In the genomic region with DNA sequence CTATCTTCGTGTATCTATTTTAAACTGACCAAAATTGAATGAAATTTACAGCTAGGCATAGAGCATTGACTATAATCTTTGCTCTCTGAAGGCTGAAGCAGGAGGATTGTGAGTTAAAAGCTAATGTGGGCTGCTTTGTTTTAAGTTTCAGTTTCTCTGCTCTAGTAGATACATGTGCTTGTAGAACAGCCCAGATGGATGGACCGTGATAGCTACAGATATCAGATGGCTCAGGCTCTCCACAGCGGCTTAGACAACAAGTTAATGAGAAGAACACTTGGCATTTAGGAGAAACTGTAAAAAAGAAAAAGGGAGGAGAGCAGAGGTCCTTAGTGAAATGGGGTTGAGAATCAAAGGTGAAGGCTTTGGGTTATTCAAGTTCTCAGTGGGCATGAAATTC, we compare ENCODE assay signal across 40 mouse cellular contexts. TPM values are rescaled to one million over a fixed set of nuclear protein-coding genes. Genes with fewer than 3 reads are reported as not detected.
DNase-seq lines count a peak whose midpoint lies in the region; ATAC-seq and TF ChIP-seq lines count a peak whose summit lies in the region.
"Had no signal": no experiment of that assay in that cellular context is flagged by ENCODE, and none has a peak within 500 bp of the region (broad histone marks: within the 10 kb centered on the region; RNA-seq: fewer than 3 reads in every experiment).

No protein-coding gene starts in this region.

- H3K4me1 ChIP-seq in CH12.LX (ENCODE audit: control insufficient read depth in 1 of 2, insufficient read depth in 2 of 2), result no peaks in the 10 kb centered on the region
- H3K4me1 ChIP-seq in liver, embryonic 11.5 days (replicated peaks; ENCODE audit: control insufficient read depth, insufficient read depth, low read length), result peaks cover 5% of the 10 kb centered on the region
- H3K4me1 ChIP-seq in liver, embryonic 16.5 days (ENCODE audit: control insufficient read depth, low read depth, low read length), result peaks cover 13% of the 10 kb centered on the region
- no peaks in the 10 kb centered on the region for H3K4me1 ChIP-seq in forebrain, embryonic 12.5 days
- no peaks in the 10 kb centered on the region; the same call in 1 of the 2 replicates for H3K4me1 ChIP-seq in forebrain, embryonic 11.5 days (replicated peaks; ENCODE audit: control insufficient read depth, insufficient read depth, low read length)
- H3K4me1 ChIP-seq: heart, embryonic 13.5 days; hindbrain, embryonic 10.5 days; hindbrain, embryonic 15.5 days; limb, embryonic 10.5 days; limb, embryonic 15.5 days; lung, embryonic 15.5 days; midbrain, embryonic 15.5 days; neural tube, embryonic 15.5 days; stomach, embryonic 15.5 days had no signal

- TF ChIP-seq CTCF in CH12.LX (conservative IDR thresholded peaks at IDR 0.05 in 1 of 2, IDR thresholded peaks at IDR 0.05 in 1 of 2; ENCODE audit: low read depth in 2 of 2, low read length in 2 of 2), result no peak

- 0 out of 2 replicates have a peak, but pooled peaks have one; percentile 25 for TF ChIP-seq POLR2A in CH12.LX (IDR thresholded peaks at IDR 0.05; ENCODE audit: low read depth, low read length)

- no peaks in the 10 kb centered on the region for H3K9me3 ChIP-seq in CH12.LX (replicated peaks; ENCODE audit: low read length)
- H3K9me3 ChIP-seq in liver, embryonic 11.5 days (ENCODE audit: control insufficient read depth, low read length), result no peaks in the 10 kb centered on the region
- H3K9me3 ChIP-seq in liver, embryonic 16.5 days (replicated peaks; ENCODE audit: control insufficient read depth, low read length), result no peaks in the 10 kb centered on the region
- no peaks in the 10 kb centered on the region for H3K9me3 ChIP-seq in forebrain, embryonic 12.5 days
- H3K9me3 ChIP-seq in forebrain, embryonic 11.5 days (ENCODE audit: control insufficient read depth, low read length), result no peaks in the 10 kb centered on the region
- H3K9me3 ChIP-seq: heart, embryonic 13.5 days; hindbrain, embryonic 10.5 days; hindbrain, embryonic 15.5 days; limb, embryonic 10.5 days; limb, embryonic 15.5 days; lung, embryonic 15.5 days; megakaryocyte, embryonic 14.5 days; midbrain, embryonic 15.5 days; neural tube, embryonic 15.5 days; stomach, embryonic 15.5 days had no signal

- no peak for TF ChIP-seq RAD21 in CH12.LX (IDR thresholded peaks at IDR 0.05; ENCODE audit: low read depth, low read length)

- H3K27ac ChIP-seq in CH12.LX (ENCODE audit: insufficient read depth, low read depth), result no peak overlapping the region
- peak overlapping the region; percentile 70 for H3K27ac ChIP-seq in liver, embryonic 11.5 days (ENCODE audit: low read depth, low read length)
- H3K27ac ChIP-seq in liver, embryonic 16.5 days (ENCODE audit: low read length), result peak overlapping the region; percentile 59
- H3K27ac ChIP-seq in forebrain, embryonic 12.5 days, result no peak overlapping the region
- H3K27ac ChIP-seq in forebrain, embryonic 11.5 days (ENCODE audit: low read depth, low read length), result no peak overlapping the region
- H3K27ac ChIP-seq: heart, embryonic 13.5 days; hindbrain, embryonic 10.5 days; hindbrain, embryonic 15.5 days; layer of hippocampus, adult 2 months; limb, embryonic 10.5 days; limb, embryonic 15.5 days; lung, embryonic 15.5 days; midbrain, embryonic 15.5 days; neural tube, embryonic 15.5 days; stomach, embryonic 15.5 days had no signal

- no peaks in the 10 kb centered on the region for H3K27me3 ChIP-seq in CH12.LX (replicated peaks)
- no peaks in the 10 kb centered on the region for H3K27me3 ChIP-seq in liver, embryonic 11.5 days (replicated peaks; ENCODE audit: control insufficient read depth, insufficient read depth, low read length)
- no peaks in the 10 kb centered on the region for H3K27me3 ChIP-seq in liver, embryonic 16.5 days (ENCODE audit: control insufficient read depth, insufficient read depth, low read depth, low read length)
- no peaks in the 10 kb centered on the region for H3K27me3 ChIP-seq in forebrain, embryonic 12.5 days
- H3K27me3 ChIP-seq in forebrain, embryonic 11.5 days (ENCODE audit: control insufficient read depth, insufficient read depth, low read length), result no peaks in the 10 kb centered on the region
- H3K27me3 ChIP-seq: heart, embryonic 13.5 days; hindbrain, embryonic 15.5 days; limb, embryonic 15.5 days; lung, embryonic 15.5 days; megakaryocyte, embryonic 14.5 days; midbrain, embryonic 15.5 days; neural tube, embryonic 15.5 days; stomach, embryonic 15.5 days had no signal

- dilution Hi-C loops in CH12.LX (cut with MboI; ENCODE audit: extremely low pct_ligation_motif_present, extremely low pct_unique_long_range_greater_than_20kb, low sequenced_read_pairs), result no loop called here

- H3K36me3 ChIP-seq in CH12.LX (replicated peaks in 1 of 2; ENCODE audit: control insufficient read depth in 1 of 2, insufficient read depth in 1 of 2, low read length in 1 of 2), result peaks cover 62 to 89% of the 10 kb centered on the region in 2 experiments
- peaks cover 50% of the 10 kb centered on the region for H3K36me3 ChIP-seq in liver, embryonic 11.5 days (ENCODE audit: control insufficient read depth, insufficient read depth, low read length)
- peaks cover 53% of the 10 kb centered on the region for H3K36me3 ChIP-seq in liver, embryonic 16.5 days (ENCODE audit: control insufficient read depth, insufficient read depth)
- H3K36me3 ChIP-seq in forebrain, embryonic 12.5 days (replicated peaks), result peaks cover 79% of the 10 kb centered on the region
- H3K36me3 ChIP-seq in forebrain, embryonic 11.5 days (ENCODE audit: control insufficient read depth, insufficient read depth, low read length), result peaks cover 8% of the 10 kb centered on the region; the same call in 1 of the 2 replicates

- H3K4me3 ChIP-seq in CH12.LX (replicated peaks in 1 of 3; ENCODE audit: low read depth in 2 of 3, low read length in 2 of 3, poor library complexity in 1 of 3), result no peak overlapping the region
- no peak overlapping the region for H3K4me3 ChIP-seq in liver, embryonic 11.5 days (ENCODE audit: low read depth, low read length)
- no peak overlapping the region for H3K4me3 ChIP-seq in liver, embryonic 16.5 days (ENCODE audit: low read depth, low read length)
- H3K4me3 ChIP-seq in forebrain, embryonic 12.5 days (replicated peaks), result no peak overlapping the region
- no peak overlapping the region for H3K4me3 ChIP-seq in forebrain, embryonic 11.5 days (ENCODE audit: low read depth, low read length)
- H3K4me3 ChIP-seq: erythroblast, embryonic 14.5 days; heart, embryonic 13.5 days; hindbrain, embryonic 10.5 days; hindbrain, embryonic 15.5 days; layer of hippocampus, adult 2 months; limb, embryonic 10.5 days; limb, embryonic 15.5 days; lung, embryonic 15.5 days; megakaryocyte, embryonic 14.5 days; midbrain, embryonic 15.5 days; neural tube, embryonic 15.5 days; stomach, embryonic 15.5 days had no signal

- ATAC-seq in liver, embryonic 11.5 days (replicated peaks; ENCODE audit: low FRiP score), result peak; percentile 71
- ATAC-seq in liver, embryonic 16.5 days (ENCODE audit: low read depth), result peak; percentile 62; the same call in 1 of the 2 replicates
- no peak for ATAC-seq in forebrain, embryonic 12.5 days (ENCODE audit: low FRiP score)
- no peak for ATAC-seq in forebrain, embryonic 11.5 days (replicated peaks; ENCODE audit: low FRiP score)
- ATAC-seq in cerebellum, adult (ENCODE audit: insufficient number of reproducible peaks, low FRiP score, low TSS enrichment), result no peak
- ATAC-seq: forebrain, embryonic 14.5 days; inflammation-experienced regulatory T-cells, adult 6 months; midbrain, embryonic 15.5 days had no signal

- 68% methylated on average over 3 of the region's 3 CpGs for WGBS in liver, embryonic 11.5 days
- WGBS in liver, embryonic 16.5 days (ENCODE audit: insufficient replicate concordance), result 37% methylated on average over 3 of the region's 3 CpGs
- WGBS in forebrain, embryonic 12.5 days, result 97% methylated on average over 3 of the region's 3 CpGs
- WGBS in forebrain, embryonic 11.5 days, result 96% methylated on average over 3 of the region's 3 CpGs

- no peak for DNase-seq in CH12.LX (ENCODE audit: extremely low read depth)
- peak; percentile 63 for DNase-seq in c-Kit-positive CD71-positive TER-119-negative erythroid progenitor cells, embryonic 14.5 days (ENCODE audit: low read depth)
- no peak for DNase-seq in liver, embryonic 11.5 days (ENCODE audit: low spot score)
- DNase-seq in forebrain, embryonic 11.5 days (ENCODE audit: low spot score), result no peak
- no peak for DNase-seq in left cerebral cortex, adult 18-20 months (ENCODE audit: low spot score in 2 of 2)
- DNase-seq: cerebellum, adult 18-20 months; cerebellum, postnatal 10 days; heart, postnatal 10 days; kidney, adult 11 months; kidney, postnatal 14 days; layer of hippocampus, postnatal 36 days; right cerebral cortex, postnatal 25 days; thymus, postnatal 14 days had no signal

- H3K4me2 ChIP-seq in CH12.LX (ENCODE audit: insufficient read depth, low read depth, poor library complexity, severe bottlenecking), result no peak overlapping the region
- H3K4me2 ChIP-seq in liver, embryonic 11.5 days, result no peak overlapping the region
- H3K4me2 ChIP-seq in liver, embryonic 16.5 days (ENCODE audit: low read depth, low read length), result peak overlapping the region; percentile 30; the same call in 1 of the 2 replicates
- H3K4me2 ChIP-seq in forebrain, embryonic 12.5 days, result no peak overlapping the region
- no peak overlapping the region for H3K4me2 ChIP-seq in forebrain, embryonic 11.5 days (ENCODE audit: low read depth, low read length, severe bottlenecking)
- H3K4me2 ChIP-seq: heart, embryonic 13.5 days; hindbrain, embryonic 15.5 days; limb, embryonic 15.5 days; lung, embryonic 15.5 days; midbrain, embryonic 15.5 days; neural tube, embryonic 15.5 days; stomach, embryonic 15.5 days had no signal

- no peak overlapping the region for H3K9ac ChIP-seq in CH12.LX (ENCODE audit: insufficient read depth, low read depth)
- H3K9ac ChIP-seq in liver, embryonic 11.5 days (ENCODE audit: low read depth, low read length), result 0 out of 2 replicates have a peak overlapping the region, but pooled peaks have one; percentile 5
- H3K9ac ChIP-seq in liver, embryonic 16.5 days (ENCODE audit: low read depth, low read length), result no peak overlapping the region
- H3K9ac ChIP-seq in forebrain, embryonic 12.5 days, result no peak overlapping the region
- H3K9ac ChIP-seq in forebrain, embryonic 11.5 days (ENCODE audit: low read length), result no peak overlapping the region
- H3K9ac ChIP-seq: heart, embryonic 13.5 days; hindbrain, embryonic 15.5 days; limb, embryonic 15.5 days; lung, embryonic 15.5 days; midbrain, embryonic 15.5 days; neural tube, embryonic 15.5 days; stomach, embryonic 15.5 days had no signal

- 0 out of 2 replicates have a peak, but pooled peaks cover 2% of the 10 kb centered on the region for H3K79me2 ChIP-seq in CH12.LX (replicated peaks; ENCODE audit: control insufficient read depth, extremely low read depth, insufficient read depth, poor library complexity, severe bottlenecking)

- no peak for TF ChIP-seq EP300 in CH12.LX (IDR thresholded peaks at IDR 0.05; ENCODE audit: low read length)

- in situ Hi-C loops in CH12.LX (cut with MboI; ENCODE audit: low pct_ligation_motif_present, low pct_unique_long_range_greater_than_20kb, low sequenced_read_pairs), result no loop called here

RNA-seq across cellular contexts. Expression of gene Arl9, which starts 13.1 kb away (rescaled TPM):
- total RNA-seq in CH12.LX (2012; rRNA removed), result 0.38 TPM in 1 of 2 replicates, not detected in the other
- total RNA-seq in CH12.LX (2014; rRNA removed), result 1.4 TPM in 1 of 2 replicates, not detected in the other
- 2.2 and 2.6 TPM in 2 replicates for polyA plus RNA-seq in CH12.LX (2012; ENCODE audit: insufficient read length, low read depth)
- polyA plus RNA-seq in liver, embryonic 11.5 days (2014; fragmentation: Nextera tagmentation; extraction: Ambion mirVana), result 0.47 TPM in 1 of 2 replicates, not detected in the other
- 0.18 and 0.19 TPM in 2 replicates for polyA plus RNA-seq in liver, embryonic 16.5 days (2015; fragmentation: Nextera tagmentation; extraction: Ambion mirVana)
- not detected in 2 replicates for polyA plus RNA-seq in forebrain, embryonic 12.5 days (2016; fragmentation: Nextera tagmentation; extraction: Ambion mirVana)
- polyA plus RNA-seq in forebrain, embryonic 11.5 days (2014; fragmentation: Nextera tagmentation; extraction: Ambion mirVana), result not detected in 2 replicates
- total RNA-seq in left cerebral cortex, adult 18-20 months (2021), result not detected
- total RNA-seq: adrenal gland, adult 18-20 months; adrenal gland, postnatal 4 days; gastrocnemius, adult 8-10 months; gastrocnemius, postnatal 4 days; heart, adult 8-10 months; heart, postnatal 10 days; layer of hippocampus, postnatal 36 days; left cerebral cortex, postnatal 10 days had no signal
- polyA plus RNA-seq: cortical plate, adult 2 months; embryonic facial prominence, embryonic 14.5 days; erythroblast, embryonic 14.5 days; forebrain, embryonic 14.5 days; heart, embryonic 13.5 days; hindbrain, embryonic 10.5 days; hindbrain, embryonic 15.5 days; inflammation-experienced regulatory T-cells, adult 6 months; kidney, embryonic 14.5 days; limb, embryonic 10.5 days; limb, embryonic 15.5 days; midbrain, embryonic 15.5 days had no signal

RNA-seq across cellular contexts. Expression of gene Srp72, which starts 16.3 kb away (rescaled TPM):
- total RNA-seq in CH12.LX (2012; rRNA removed) (73.6 and 77.4 TPM in 2 replicates), CH12.LX (2014; rRNA removed) (85.2 and 88.9 TPM in 2 replicates)
- polyA plus RNA-seq in CH12.LX (2012; ENCODE audit: insufficient read length, low read depth), result 148 and 171 TPM in 2 replicates
- polyA plus RNA-seq in liver, embryonic 11.5 days (2014; fragmentation: Nextera tagmentation; extraction: Ambion mirVana), result 89.7 and 90.0 TPM in 2 replicates
- 43.9 and 44.3 TPM in 2 replicates for polyA plus RNA-seq in liver, embryonic 16.5 days (2015; fragmentation: Nextera tagmentation; extraction: Ambion mirVana)
- 63.5 and 64.3 TPM in 2 replicates for polyA plus RNA-seq in forebrain, embryonic 12.5 days (2016; fragmentation: Nextera tagmentation; extraction: Ambion mirVana)
- polyA plus RNA-seq in forebrain, embryonic 11.5 days (2014; fragmentation: Nextera tagmentation; extraction: Ambion mirVana), result 72.4 and 77.1 TPM in 2 replicates
- 100 to 1,000 TPM in 1 of 2 experiments, 10 to 100 TPM in 1; 93.8 to 100 TPM for total RNA-seq in left cerebral cortex, adult 18-20 months (2021)

RNA-seq across cellular contexts. Expression of gene Thegl, which starts 25.0 kb away (rescaled TPM):
- total RNA-seq in CH12.LX (2012; rRNA removed), result 0.25 TPM in 1 of 2 replicates, not detected in the other
- total RNA-seq in CH12.LX (2014; rRNA removed), result not detected in 2 replicates
- polyA plus RNA-seq in CH12.LX (2012; ENCODE audit: insufficient read length, low read depth), result not detected in 2 replicates
- 0.34 and 0.48 TPM in 2 replicates for polyA plus RNA-seq in liver, embryonic 11.5 days (2014; fragmentation: Nextera tagmentation; extraction: Ambion mirVana)
- 0.22 and 0.43 TPM in 2 replicates for polyA plus RNA-seq in liver, embryonic 16.5 days (2015; fragmentation: Nextera tagmentation; extraction: Ambion mirVana)
- 0.33 and 0.42 TPM in 2 replicates for polyA plus RNA-seq in forebrain, embryonic 12.5 days (2016; fragmentation: Nextera tagmentation; extraction: Ambion mirVana)
- 0.23 and 0.37 TPM in 2 replicates for polyA plus RNA-seq in forebrain, embryonic 11.5 days (2014; fragmentation: Nextera tagmentation; extraction: Ambion mirVana)
- total RNA-seq in left cerebral cortex, adult 18-20 months (2021), result under 1 TPM; 0.42 to 0.63 TPM
- total RNA-seq: adrenal gland, adult 18-20 months; gastrocnemius, adult 8-10 months; gastrocnemius, postnatal 4 days; heart, adult 8-10 months; heart, postnatal 10 days had no signal
- polyA plus RNA-seq: erythroblast, embryonic 14.5 days; inflammation-experienced regulatory T-cells, adult 6 months; kidney, embryonic 14.5 days; limb, embryonic 10.5 days; urinary bladder, adult 2 months had no signal

RNA-seq across cellular contexts. Expression of gene Ppat, which starts 39.4 kb away (rescaled TPM):
- total RNA-seq in CH12.LX (2012; rRNA removed), result 65.8 and 88.2 TPM in 2 replicates
- total RNA-seq in CH12.LX (2014; rRNA removed), result 156 and 162 TPM in 2 replicates
- 118 and 125 TPM in 2 replicates for polyA plus RNA-seq in CH12.LX (2012; ENCODE audit: insufficient read length, low read depth)
- polyA plus RNA-seq in liver, embryonic 11.5 days (2014; fragmentation: Nextera tagmentation; extraction: Ambion mirVana), result 73.0 and 87.1 TPM in 2 replicates
- 18.0 and 20.1 TPM in 2 replicates for polyA plus RNA-seq in liver, embryonic 16.5 days (2015; fragmentation: Nextera tagmentation; extraction: Ambion mirVana)
- polyA plus RNA-seq in forebrain, embryonic 12.5 days (2016; fragmentation: Nextera tagmentation; extraction: Ambion mirVana), result 31.8 and 32.6 TPM in 2 replicates
- polyA plus RNA-seq in forebrain, embryonic 11.5 days (2014; fragmentation: Nextera tagmentation; extraction: Ambion mirVana), result 46.1 and 50.1 TPM in 2 replicates
- total RNA-seq in left cerebral cortex, adult 18-20 months (2021), result 10 to 100 TPM; 20.1 to 20.9 TPM

RNA-seq across cellular contexts. Expression of gene Paics, which starts 39.7 kb away (rescaled TPM):
- 274 and 275 TPM in 2 replicates for total RNA-seq in CH12.LX (2012; rRNA removed)
- total RNA-seq in CH12.LX (2014; rRNA removed), result 440 and 496 TPM in 2 replicates
- 259 and 322 TPM in 2 replicates for polyA plus RNA-seq in CH12.LX (2012; ENCODE audit: insufficient read length, low read depth)
- polyA plus RNA-seq in liver, embryonic 11.5 days (2014; fragmentation: Nextera tagmentation; extraction: Ambion mirVana), result 357 and 393 TPM in 2 replicates
- 139 and 155 TPM in 2 replicates for polyA plus RNA-seq in liver, embryonic 16.5 days (2015; fragmentation: Nextera tagmentation; extraction: Ambion mirVana)
- 346 and 374 TPM in 2 replicates for polyA plus RNA-seq in forebrain, embryonic 12.5 days (2016; fragmentation: Nextera tagmentation; extraction: Ambion mirVana)
- polyA plus RNA-seq in forebrain, embryonic 11.5 days (2014; fragmentation: Nextera tagmentation; extraction: Ambion mirVana), result 456 and 462 TPM in 2 replicates
- total RNA-seq in left cerebral cortex, adult 18-20 months (2021), result 10 to 100 TPM; 94.1 to 94.2 TPM

Comparison
In these comparisons a context has a peak if more than half of its experiments do, and no peak if none do; other contexts are left out.
1. H3K27ac ChIP-seq: peak in liver, embryonic 11.5 days (single experiment) and liver, embryonic 16.5 days (single experiment); none in CH12.LX (single experiment), forebrain, embryonic 12.5 days (single experiment) and forebrain, embryonic 11.5 days (single experiment).
2. ATAC-seq: peak in liver, embryonic 11.5 days (single experiment) and liver, embryonic 16.5 days (single experiment); none in forebrain, embryonic 12.5 days (single experiment), forebrain, embryonic 11.5 days (single experiment) and cerebellum, adult (single experiment).